Mouse (Mus musculus): Measurements from ENCODE around the gene Ifngr2.

The Ifngr2 gene

DNA sequence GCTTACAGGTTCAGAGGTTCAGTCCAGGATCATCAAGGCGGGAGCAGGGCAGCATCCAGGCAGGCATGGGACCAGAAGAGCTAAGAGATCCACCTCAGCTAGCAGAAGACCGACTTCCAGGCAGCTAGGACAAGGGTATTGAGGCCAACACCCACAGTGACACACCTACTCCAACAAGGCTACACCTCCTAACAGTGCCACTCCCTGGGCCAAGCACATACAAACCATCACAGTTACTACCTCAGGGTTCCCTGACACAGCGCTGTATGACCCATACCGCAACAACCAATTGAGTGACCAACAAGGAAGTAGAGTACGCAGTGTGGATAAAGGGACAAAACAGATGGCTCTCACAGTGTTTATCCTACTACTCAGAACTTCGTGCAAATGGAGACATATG is 10.5 kb upstream of the Ifngr2 start:
- DNase-seq (ENCODE audit: low spot score): no peak

DNA sequence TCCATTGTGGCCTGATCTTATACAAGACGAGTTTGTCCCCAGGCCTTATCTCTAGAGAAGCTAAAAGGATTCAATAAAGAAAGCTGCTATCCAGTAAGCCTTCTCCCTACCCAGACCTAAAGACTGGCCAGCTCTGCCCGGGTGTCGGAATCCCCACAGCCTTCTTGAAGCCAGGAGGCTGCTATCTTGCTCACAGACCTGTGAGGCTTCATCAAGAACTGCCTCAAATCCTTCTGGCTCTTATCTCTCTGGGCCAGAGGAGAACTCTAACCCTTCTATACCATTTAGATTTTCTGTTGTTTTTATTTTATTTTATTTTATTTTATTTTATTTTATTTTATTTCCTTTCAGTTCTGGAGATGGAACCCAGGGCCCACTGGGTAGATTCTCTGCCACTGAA is 9.8 kb upstream of the Ifngr2 start:
- no peak for DNase-seq (ENCODE audit: low spot score)

DNA sequence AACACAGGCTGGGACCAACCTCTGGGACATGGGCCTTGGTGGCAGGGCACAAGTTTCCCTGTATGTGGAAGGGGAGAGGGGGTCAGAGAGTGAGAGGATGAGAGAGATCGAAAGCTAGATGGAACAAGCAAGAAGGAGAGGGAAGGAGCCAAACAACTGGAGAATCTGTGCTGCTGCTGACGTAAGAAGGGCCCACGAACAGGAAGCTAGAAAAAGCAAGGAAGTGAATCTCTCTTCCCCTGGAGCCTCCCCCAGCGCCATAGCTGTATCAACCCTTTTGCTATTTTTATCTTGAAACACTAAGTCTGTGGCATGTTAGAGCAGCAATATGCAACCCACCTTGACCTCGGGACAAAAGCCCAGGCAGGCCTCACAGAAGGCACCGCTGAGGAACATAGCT is 8.8 kb upstream of the Ifngr2 start:
- DNase-seq (ENCODE audit: low spot score): no peak

DNA sequence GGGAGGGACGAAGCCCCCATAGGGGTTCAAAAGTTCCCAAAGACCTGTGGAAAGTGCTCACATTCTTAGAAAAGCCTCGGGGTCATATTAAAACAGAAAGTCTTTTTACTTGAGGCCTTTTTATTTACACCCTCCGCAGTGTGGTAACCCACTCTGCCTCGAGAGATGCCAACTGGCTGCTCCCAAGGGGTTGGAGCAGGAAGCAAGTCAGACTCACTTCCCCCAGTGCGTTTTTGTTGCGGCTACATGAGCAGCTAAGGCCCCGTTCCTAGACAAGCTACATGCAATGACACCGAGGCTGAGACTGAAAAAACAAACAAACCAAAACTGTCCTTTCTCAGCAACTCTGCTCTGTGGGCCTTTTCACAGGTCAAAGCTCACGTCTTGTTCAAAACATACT is 8.4 kb upstream of the Ifngr2 start:
- DNase-seq (ENCODE audit: low spot score): no peak

DNA sequence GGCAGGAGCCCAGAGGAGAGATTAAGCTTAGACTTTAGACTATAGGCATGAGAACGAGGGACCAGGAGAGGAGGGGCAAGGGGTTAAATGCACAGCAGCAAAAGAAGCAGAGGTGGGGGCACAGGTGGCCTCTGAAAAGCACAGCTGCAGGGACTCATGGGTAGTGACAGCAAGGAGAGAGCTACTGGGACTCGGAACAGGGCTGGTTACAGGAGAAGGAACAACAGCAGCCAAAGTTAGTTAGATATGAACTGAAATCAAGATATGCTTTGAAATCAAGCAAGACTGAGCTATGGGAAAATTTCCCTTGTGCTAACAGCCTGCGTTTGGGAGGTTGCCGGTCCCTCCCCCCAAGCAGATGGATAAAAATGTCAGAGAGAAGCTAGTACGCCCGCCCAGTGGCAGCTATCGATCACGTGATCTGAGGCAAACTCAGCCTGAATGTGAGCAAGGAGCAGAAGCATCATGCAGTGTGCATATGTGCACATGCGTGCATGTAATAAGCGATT is 5.2 kb upstream of the Ifngr2 start:
- DNase-seq (ENCODE audit: low spot score): no peak

DNA sequence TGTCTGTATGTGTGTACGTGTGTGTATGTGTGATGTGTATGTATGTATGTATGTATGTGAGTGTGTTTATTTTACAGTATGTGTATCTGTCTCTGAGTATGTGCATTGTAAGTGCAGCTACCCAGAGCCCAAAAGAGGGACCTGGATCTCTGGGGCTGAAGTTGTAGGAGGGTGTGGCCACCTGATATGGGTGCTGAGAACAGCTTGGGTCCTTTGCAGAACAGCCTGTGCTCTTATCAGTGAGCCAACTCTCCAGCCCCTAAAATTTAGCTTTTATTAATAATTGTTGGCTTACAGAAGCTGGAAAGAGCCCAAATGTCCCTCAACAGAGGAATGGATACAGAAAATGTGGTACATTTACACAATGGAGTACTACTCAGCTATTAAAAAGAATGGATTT is 3.3 kb upstream of the Ifngr2 start:
- no peak for DNase-seq (ENCODE audit: low spot score)

DNA sequence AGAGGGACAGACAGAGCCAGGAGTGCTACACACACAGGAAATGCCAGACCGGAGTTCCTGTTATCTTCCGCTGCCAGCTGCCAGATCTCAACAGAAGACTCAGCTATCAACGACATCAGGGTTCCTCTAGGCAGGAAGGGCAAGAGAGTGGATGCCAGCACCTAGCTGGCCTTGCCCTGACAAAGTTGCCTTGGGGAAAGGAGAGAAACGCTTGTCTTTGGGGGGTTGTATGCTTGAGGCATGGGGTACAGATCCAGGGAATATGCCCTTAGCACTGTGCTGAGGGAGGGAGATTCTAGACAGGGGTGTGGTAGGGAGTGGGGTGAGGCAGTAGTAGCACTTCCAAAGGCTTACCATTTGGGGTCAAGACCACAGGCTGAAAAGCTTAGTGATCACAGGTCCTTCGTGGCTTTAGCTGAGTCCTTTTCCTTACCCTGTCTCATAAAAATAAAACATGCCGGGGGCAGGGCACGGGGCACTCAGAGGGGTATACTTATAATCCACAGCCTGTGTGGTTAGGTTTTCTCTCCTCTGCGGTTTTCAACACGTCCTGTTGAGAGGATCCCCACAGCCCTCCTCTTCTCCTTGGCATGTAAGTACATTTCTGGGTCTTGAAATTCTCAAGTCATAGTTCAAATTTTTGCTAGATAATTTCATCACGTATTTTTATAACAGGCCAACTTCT is 1.1 kb upstream of the Ifngr2 start:
- DNase-seq (ENCODE audit: low spot score): no peak

DNA sequence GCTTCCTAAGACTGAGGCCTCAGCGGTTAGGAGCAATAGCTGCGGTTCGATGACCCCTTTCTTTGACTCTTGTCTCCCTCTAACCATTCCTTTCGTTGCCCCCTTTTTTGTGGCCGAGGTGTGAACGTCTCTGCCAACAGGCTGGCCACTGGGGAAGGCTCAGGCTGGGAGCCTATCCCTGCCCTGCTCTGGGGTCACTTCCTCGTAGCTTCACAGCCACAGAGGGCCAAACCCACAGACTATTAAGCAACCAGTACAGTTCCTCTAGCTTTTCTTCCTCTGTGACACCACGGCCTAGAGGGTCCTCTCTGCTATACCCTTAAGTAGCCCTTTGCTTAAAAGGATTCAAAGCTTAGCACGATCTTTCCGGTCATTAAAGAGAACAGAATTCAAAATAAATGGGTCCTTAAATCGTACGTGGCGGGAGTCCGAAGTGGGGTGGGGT is 459 bp upstream of the Ifngr2 start:
- DNase-seq (ENCODE audit: low spot score): no peak

DNA sequence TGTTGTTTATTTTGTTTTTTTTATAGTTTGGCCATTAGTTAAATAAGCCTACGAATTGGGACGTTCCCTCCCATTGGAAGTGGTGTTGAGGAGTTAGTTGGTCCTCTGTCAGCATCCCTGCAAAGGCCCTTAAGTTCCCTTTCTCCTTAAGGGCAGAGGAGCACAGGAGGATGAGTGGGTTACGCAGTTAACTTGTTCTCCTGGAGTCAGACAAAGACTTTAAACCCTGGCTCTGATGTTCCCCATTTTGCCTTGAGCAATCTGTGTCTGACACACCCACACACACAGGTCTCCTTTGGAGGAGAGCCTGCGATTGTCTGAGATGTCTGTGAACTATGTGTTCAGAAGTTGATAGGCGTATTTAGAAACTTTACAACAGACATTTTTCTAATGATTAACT is 1.1 kb downstream of the Ifngr2 start:
- DNase-seq (ENCODE audit: low spot score): no peak

DNA sequence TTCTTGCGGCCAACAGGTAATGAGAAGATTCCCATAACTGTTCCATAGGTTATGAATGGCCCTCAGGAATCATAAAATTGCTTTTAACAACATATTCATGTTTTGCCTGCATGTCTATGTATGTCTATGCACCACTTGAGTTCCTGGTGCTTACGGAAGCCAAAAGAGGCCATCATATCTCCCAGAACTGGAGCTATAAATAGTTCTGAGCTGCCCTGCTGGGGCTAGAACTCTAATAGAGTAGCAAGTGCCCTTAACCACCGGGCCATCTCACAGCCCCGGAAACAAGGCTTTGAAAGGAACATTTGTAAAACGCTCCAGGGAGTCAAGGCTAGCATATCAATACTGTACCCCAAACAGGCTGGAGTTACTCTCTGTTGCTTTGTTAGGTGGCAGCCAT is 1.7 kb downstream of the Ifngr2 start:
- no peak for DNase-seq (ENCODE audit: low spot score)

DNA sequence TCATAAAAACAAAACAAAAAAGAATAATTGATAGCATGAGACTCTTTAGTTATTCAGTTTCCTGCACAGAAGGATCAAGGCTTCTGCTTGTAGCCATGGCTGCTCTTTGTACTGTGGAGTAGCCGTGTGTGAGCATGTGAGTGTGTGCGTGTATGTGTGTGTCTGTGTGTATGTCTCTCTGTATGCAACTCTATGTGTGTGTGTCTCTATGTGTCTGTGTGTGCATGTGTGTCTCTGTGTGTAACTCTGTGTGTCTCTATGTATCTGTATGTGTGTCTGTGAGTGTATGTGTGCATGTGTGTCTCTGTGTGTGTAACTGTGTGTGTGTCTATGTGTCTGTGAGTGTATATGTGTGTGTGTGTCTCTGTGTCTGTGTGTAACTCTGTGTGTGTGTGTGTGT is 2.1 kb downstream of the Ifngr2 start:
- no peak for DNase-seq (ENCODE audit: low spot score)

DNA sequence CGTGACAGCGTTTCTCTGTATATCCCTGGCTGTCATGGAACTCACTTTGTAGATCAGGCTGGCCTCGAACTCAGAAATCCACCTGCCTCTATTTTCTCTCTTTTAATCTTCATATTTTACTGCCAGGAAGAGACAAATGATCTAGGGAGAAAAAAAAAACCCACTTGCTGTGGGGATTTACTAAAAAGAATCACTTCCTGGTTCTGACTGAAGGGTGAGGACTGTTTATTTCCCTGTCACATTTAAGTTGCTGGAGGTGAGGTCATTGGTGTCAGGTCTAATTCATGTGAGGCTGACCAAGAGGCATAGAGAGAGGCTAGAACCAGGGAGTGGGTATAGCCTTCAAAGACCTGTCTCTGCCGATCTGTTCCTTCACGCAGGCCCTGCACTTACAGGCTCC is 2.7 kb downstream of the Ifngr2 start:
- DNase-seq (ENCODE audit: low spot score): no peak

DNA sequence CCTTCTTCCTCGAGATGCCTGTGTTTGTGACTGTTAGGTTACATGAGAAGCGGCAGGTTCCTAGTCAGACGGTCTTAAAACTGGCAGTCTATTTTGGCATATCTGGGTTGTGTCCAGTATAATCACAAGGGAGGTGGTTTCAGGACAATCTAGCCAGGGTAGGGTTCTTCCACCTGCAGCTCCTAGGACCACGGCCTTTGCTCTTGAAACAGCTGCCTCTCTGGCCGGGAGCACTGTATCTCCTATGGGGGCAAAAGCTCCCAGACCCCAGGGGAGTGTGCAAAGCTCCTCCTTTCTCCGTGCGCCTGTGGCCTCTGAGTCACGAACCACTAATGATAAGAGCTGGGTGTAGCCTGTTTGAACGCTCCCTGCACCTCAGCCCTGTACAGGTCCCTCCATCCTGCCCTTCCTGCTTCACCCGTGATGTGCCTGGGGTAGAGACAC is 4.2 kb downstream of the Ifngr2 start:
- no peak for DNase-seq (ENCODE audit: low spot score)

DNA sequence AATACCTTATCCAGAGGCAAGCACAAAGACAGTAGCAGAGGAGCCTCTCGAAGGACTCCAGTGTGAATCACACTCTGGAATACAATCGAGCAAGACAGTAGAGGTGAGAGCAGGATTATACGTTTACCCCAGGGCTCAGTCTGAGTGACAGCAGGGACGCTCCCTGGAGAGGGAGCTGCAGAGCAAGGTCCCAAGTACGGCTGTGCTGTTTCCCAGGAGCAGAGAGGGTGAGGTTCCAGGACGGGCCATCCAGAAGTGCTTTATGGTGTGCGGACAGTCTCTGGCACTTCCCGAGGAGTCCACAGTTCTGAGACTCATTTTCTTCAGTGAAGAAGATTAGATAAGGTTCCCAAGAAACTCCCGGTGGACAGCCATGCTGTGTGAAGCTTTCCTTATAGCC is 5.2 kb downstream of the Ifngr2 start:
- DNase-seq (ENCODE audit: low spot score): no peak

DNA sequence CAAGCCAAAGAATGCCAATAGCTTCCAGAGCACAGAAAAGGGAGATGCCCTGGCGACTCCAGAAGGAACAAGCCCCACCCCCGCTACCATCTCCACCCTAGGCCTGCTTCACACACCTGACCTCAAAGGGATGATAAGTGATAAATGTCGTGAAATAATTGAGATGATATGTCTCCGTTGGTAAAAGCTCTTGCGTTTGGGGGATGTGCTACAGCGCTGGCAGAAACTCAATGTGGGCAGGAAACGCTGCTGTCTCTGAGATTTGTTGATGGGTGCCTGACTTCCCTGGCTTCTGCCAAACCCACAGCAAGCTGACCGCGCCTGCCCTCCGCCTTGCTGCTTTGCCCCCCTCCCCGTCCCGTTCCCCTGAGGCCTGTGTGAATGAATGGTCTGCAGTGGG is 6.8 kb downstream of the Ifngr2 start:
- no peak for DNase-seq (ENCODE audit: low spot score)

DNA sequence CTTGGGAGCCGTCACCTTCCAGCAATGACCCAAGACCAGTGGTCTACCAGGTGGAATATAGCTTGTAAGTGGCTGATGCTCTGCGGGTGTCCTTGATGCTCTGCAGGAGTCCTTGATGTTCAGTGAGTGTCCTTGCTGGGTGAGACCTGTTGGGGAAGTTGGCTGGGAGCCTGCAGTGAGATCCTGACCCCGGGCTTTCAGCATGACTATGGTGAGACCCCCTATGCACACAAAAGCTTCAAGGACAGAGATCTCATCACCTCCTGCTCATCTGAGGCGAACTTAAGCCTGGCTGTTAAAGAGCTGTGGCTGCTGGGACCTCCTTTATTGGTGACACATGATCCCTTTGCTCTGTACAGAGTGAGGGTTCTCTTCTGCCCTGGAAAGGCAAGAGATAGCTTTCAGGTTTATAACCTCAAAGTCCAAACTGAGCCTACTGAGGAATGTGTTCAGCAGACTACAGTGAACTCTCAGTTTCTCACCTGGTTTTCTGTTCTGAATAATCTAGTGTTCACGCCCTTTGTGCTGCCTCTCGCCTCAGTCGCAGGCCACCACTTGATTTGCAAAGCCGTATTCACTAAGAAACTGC is 8.2 kb downstream of the Ifngr2 start:
- DNase-seq (ENCODE audit: low spot score): no peak

DNA sequence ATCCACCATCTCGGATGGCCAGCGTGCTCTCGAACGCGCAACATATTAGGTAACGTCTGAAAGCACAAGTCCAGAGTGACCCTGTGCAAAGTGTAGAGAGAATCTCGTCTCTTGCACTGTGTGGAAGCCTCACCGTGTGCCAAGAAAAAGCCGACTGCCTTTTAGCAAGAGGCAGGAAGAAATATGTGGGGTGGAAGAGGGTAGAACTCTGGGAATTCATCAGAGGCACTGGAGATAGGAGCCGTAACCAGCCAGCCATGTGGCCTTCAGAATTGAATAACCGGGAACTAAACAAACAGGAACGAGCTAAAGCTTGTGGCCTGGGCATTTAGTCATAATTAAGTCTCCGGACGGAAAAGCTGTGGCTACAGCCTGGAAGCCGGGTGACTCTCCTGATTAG is 9.8 kb downstream of the Ifngr2 start:
- no peak for DNase-seq (ENCODE audit: low spot score)

DNA sequence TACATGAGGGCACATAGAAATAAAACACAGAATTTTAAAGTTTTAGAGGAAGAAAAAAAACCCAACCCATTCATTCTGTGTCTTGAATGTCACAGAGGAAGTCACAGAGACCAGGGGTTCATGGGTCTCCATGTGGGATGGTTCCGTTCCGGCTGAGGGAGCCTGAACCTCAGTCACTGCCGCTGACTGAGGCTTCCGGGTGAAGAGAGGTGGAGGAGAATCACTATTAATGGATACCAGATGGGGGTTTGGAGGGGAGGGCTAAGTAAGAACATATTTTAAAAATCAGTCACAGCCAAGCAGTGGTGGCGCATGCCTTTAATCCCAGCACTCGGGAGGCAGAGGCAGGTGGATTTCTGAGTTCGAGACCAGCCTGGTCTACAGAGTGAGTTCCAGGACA is 10.3 kb downstream of the Ifngr2 start:
- no peak for DNase-seq (ENCODE audit: low spot score)

DNA sequence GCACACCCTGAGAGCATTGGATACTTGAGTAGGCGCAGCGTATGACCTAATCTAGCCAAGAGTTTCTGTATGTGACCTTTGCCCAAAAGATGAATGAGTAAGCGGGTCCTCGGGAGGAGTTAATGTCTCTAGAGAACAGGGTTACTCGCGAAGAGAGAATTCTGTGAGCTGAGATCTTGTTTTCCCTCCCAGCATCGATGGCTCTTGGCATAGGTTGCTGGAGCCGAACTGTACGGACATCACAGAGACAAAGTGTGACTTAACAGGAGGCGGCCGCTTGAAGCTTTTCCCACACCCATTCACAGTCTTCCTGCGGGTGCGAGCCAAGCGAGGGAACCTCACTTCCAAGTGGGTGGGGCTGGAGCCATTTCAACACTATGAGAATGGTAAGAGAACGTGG is 10.8 kb downstream of the Ifngr2 start:
- DNase-seq (ENCODE audit: low spot score): no peak

DNA sequence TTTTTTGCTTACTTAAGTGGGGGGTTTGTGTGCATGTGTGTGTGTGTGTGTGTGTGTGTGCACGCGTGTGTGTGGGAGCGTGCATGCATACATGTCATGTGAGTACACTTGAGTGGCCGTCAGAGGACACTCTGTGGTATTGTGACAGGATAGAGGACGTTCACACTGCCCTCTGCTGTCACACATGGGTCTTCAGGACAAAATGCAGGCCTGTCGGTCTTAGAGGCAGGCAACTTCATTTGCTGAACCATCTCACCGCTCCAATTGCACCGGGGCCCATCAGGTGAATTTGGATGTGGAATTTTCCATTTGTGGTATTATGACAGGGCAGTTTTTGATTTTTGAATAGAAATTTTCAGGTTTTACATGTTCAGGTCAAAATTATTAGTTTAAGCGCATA is 14.2 kb downstream of the Ifngr2 start:
- no peak for DNase-seq (ENCODE audit: low spot score)

DNA sequence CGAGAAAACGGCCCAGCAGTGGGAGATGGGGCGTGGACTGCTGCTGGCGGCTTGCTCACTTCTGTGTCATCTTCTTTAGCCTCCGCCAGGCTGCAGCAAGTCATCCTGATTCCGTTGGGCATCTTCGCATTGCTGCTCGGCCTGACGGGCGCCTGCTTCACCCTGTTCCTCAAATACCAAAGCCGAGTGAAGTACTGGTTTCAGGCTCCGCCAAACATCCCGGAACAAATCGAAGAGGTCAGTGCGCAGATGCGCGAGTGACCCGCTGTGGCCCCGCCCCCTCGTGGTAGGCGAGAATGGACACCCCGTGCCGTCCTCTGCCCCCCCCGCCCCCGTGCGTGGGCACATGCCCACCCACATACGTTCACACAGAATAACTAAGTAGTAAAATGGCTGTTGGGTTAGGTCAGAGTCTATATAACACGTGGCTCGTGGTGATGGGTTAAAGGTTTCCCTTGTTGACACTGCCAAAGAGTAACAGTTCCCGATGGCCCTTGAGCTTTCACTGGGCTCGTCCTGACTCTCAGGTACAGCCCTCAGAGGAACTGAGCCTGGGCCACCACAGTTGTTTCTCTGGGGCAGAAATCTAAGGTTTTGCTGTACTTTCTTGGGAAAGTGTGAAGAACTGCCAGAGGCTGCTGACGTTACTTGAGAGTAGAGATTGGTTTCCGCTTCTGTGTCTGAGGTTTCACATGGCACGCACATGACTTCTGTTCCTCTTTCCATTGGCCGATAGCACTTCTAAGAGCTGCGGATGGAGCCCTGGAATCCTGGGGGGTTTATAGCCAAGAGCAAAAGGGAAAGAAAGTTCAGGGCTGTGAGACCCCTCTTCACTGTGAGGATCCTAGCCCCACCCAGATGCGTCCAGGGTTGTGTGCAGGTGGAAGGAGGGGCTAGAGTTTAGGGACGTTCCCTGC is 14.9 kb downstream of the Ifngr2 start:
- no peak for DNase-seq (ENCODE audit: low spot score)

DNA sequence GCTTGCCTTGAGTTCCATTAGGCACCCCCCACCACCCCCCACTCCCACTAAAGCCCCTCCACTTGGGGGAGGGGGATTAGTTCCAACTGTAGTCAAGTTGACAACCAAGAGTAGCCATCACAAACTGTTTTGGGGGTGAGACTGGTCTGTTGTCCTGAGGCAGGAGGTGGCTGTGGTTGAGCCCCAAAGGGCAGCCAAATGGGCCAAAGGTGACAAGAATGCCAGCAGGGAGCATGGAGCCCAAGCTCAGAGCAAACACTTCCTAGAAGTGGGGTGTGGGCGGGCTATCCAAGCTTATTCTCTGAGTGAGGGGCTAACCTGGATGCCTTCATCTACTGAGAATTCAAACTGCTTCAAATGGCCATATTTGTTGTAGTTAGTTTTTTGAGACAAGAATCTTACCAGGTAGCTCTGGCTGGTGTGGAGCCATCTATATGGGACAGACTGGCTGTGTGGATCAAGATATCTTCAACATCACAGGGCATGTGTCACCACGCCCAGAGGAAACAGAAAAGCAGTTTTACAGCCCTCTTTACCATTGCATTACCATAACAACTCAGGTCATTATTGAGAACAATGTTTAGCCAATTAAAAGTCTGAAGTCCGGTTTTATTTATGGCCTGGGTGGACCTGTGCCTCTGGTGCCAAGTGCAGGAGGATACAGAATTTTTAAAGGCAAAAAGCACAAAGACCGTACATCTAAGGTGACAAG is 17.9 kb downstream of the Ifngr2 start:
- no peak for DNase-seq (ENCODE audit: low spot score)

Measured in left cerebral cortex, adult 11 months (tissue).